Mouse (Mus musculus) heart, postnatal 0 days (tissue): ENCODE data around the gene Tnfrsf12a. TPM values are rescaled to one million over a fixed set of nuclear protein-coding genes. Genes with fewer than 3 reads are reported as not detected.
A peak's percentile ranks its signal among the peaks of the same experiment; 100 is the strongest.

ENCODE experiments used
- ATAC-seq: fragments of 200-750 bp; cut with Nextera tagmentation; 2 replicates; pipeline ENCODE4 v1.8.0; 2017; ENCODE audit warnings: low read depth, moderate number of reproducible peaks, moderate library complexity; ENCODE audit not compliant: insufficient read depth
- DNase-seq: peaks from one replicate; pipeline ENCODE4 v3.0.0-alpha.2; 2016; ENCODE audit warnings: low spot score
- H3K27ac ChIP-seq: fragments of 300-500 bp; sonication (generic); 2 replicates; pipeline ENCODE4 v1.5.1; 2014; ENCODE audit warnings: low read depth, mild to moderate bottlenecking
- H3K27me3 ChIP-seq: fragments of 300-500 bp; sonication (generic); 2 replicates; pipeline ENCODE4 v1.6.1; 2014; ENCODE audit warnings: low read length, mixed read lengths; ENCODE audit not compliant: control insufficient read depth, insufficient read depth
- H3K36me3 ChIP-seq: fragments of 300-500 bp; sonication (generic); replicated peaks from 2 replicates; pipeline ENCODE4 v1.6.1; 2014; ENCODE audit warnings: low read length, mixed read lengths; ENCODE audit not compliant: control insufficient read depth, insufficient read depth
- H3K4me1 ChIP-seq: fragments of 300-500 bp; sonication (generic); 2 replicates; pipeline ENCODE4 v1.6.1; 2014; ENCODE audit warnings: antibody characterized with exemption; ENCODE audit not compliant: control insufficient read depth, insufficient read depth
- H3K4me2 ChIP-seq: fragments of 300-500 bp; sonication (generic); 2 replicates; pipeline ENCODE4 v1.6.1; 2014; ENCODE audit warnings: low read depth, mild to moderate bottlenecking, low read length, moderate library complexity
- H3K4me3 ChIP-seq: fragments of 300-500 bp; sonication (generic); 2 replicates; pipeline ENCODE4 v1.5.1; 2014; ENCODE audit warnings: low read depth, low read length
- H3K9ac ChIP-seq: fragments of 300-500 bp; sonication (generic); replicated peaks from 2 replicates; pipeline ENCODE4 v1.6.1; 2014; ENCODE audit warnings: low read depth, low read length, mixed read lengths
- H3K9me3 ChIP-seq: fragments of 300-500 bp; sonication (generic); replicated peaks from 2 replicates; pipeline ENCODE4 v1.6.1; 2016; ENCODE audit warnings: low read length; ENCODE audit not compliant: control insufficient read depth
- CTCF ChIP-seq: IDR thresholded peaks from 2 replicates; pipeline ENCODE4 v1.5.1; 2016; ENCODE audit warnings: antibody characterized with exemption, control low read depth, low read depth
- EP300 ChIP-seq: IDR thresholded peaks from 2 replicates; pipeline ENCODE4 v1.6.1; 2016; ENCODE audit warnings: antibody characterized with exemption, low read depth
- WGBS: fragments of 180-500 bp; shearing (Covaris S2); extraction: QIAGEN DNeasy Blood & Tissue Kit; methylation state at CpG from one replicate; pipeline ENCODE4 v1.1.7; 2014; 5-methylcytosine and 5-hydroxymethylcytosine counted together
- polyA plus RNA-seq: library from polyadenylated mRNA; unstranded; fragments of >200 nt; fragmentation: Nextera tagmentation; extraction: Ambion mirVana; gene quantifications from 2 replicates; pipeline ENCODE4 v1.2.1, GENCODE M21; 2015
- total RNA-seq: library from RNA; depleted of rRNA; stranded (reverse); fragments of >200 nt; gene quantifications from 2 replicates; pipeline ENCODE4 v1.2.3, GENCODE M21; 2014; ENCODE audit warnings: low replicate concordance

Tnfrsf12a gene
- total and polyA plus RNA-seq, 2 experiments from 2014 or later, result 160 to 275 TPM

DNA sequence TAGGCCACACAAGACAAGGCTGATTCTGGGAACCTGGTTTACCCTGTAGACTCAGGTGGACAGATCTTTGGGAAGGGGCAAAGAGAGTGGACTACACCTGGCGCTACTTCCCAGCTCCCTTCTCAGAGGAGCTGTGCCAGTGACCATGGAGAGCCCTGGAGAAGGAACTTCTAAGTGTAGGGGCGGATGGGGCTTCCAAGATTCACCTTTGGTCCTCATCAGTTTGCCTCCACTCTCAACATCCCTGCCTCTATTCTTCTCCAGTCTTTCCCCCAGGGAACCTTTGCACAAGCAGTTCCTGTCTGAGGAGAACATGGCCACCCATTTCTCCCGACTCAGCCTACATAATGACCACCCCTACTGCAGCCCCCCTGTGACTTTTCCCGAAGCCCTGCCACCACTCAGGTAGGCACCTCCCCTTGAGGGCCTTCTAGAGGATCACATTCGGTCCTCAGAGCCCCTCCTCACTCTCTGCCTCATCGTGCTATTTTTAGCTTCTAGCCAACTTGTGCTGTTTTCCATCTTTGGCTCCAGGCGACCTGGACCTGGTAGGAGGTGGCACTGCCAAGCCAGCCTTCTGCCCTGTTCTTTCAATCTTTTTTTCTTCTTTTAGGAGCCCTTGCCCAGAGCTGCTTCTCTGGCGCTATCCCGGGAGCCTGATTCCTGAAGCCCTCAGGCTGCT is 2.9 kb downstream of the Tnfrsf12a start:
- H3K27ac ChIP-seq, result peak overlapping the region; percentile 97
- H3K9ac ChIP-seq, result peak overlapping the region; percentile 87
- H3K4me1 ChIP-seq, result peaks cover 27% of the 10 kb centered on the region; the same call in 1 of the 2 replicates
- H3K36me3 ChIP-seq, result peaks cover 16% of the 10 kb centered on the region
- peak overlapping the region; percentile 69 for H3K4me3 ChIP-seq
- WGBS, result 16% methylated on average over 9 of the region's 9 CpGs
- H3K9me3 ChIP-seq, result no peaks in the 10 kb centered on the region
- DNase-seq, result peak; percentile 74
- peaks cover 14% of the 10 kb centered on the region for H3K27me3 ChIP-seq
- TF ChIP-seq CTCF (no peak), EP300 (0 out of 2 replicates have a peak, but pooled peaks have one; percentile 6)
- peak; percentile 19 for ATAC-seq
- peak overlapping the region; percentile 80 for H3K4me2 ChIP-seq

DNA sequence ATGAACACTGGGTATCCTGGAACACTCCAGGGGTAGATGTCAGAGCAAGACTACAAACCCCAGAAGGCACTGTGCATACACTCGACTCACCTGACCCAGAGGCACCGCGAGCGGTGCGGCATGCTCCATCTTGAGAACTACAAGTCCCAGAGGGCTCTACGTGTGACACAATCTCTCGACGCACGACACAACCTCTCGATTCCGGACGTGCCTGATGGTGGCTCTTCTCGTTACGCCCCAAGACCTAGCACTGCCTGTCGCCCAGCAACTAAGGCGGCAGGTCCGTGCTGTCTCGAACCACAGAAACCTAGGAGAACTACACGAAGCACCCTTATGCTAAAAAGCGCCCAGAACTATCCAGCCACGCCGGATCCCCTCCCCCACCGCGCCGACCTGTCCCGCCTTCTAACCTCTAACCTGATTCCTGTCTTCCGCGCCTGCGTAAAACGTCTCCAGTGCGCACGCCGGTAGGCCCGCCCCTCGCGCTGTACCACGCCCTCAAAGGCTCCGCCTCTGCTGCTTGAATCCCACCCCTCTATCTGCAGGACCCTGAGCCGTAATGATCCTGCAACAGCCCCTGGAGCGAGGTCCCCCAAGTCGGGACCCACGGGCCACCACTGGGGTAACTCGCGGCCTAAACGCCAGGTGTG is 3.7 kb downstream of the Tnfrsf12a start, which contains the start of the genes Hcfc1r1 and Thoc6:
Gene Hcfc1r1, plus strand, starts transcription at position 173 of the 650 bp plus-strand sequence.
Gene Thoc6, minus strand, starts transcription at position 459 of the 650 bp plus-strand sequence.
- peak; percentile 98 for DNase-seq
- ATAC-seq, result peak; percentile 87
- TF ChIP-seq EP300, result peak; percentile 94
- TF ChIP-seq CTCF, result no peak

DNA sequence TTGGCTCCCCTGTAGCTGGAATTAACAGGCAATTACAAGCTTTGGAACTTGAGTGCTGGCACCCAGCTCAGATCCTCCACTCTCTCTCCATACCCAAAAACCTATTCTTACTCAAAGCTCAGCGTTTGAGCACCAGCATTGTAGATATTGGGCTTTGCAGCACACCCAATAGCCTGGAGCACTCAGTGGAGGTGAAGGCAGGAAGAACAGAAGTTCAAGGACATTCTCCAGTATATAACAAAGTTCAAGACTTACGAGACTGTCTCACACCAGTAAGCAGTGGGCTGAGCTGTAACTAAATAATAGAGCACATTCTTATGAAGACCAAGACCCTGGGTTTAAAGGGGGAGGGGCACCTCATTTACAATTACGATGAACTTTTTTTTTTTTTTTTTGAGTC is 4.5 kb downstream of the Tnfrsf12a start:
- ATAC-seq, result no peak

More for the DNA sequence above, 3.7 kb downstream of the Tnfrsf12a start, which contains the start of the genes Hcfc1r1 and Thoc6:
- Histone ChIP-seq H3K27ac (peak within 1 kb of the TSS; percentile 97), H3K27me3 (peaks cover 6% of the 10 kb centered on the region; the same call in 1 of the 2 replicates), H3K9me3 (no peaks in the 10 kb centered on the region), H3K4me2 (peak within 1 kb of the TSS; percentile 80), H3K4me1 (peaks cover 24% of the 10 kb centered on the region; the same call in 1 of the 2 replicates), H3K4me3 (peak within 1 kb of the TSS; percentile 69), H3K9ac (peak within 1 kb of the TSS; percentile 87), H3K36me3 (peaks cover 25% of the 10 kb centered on the region)
- under 1% methylated on average over 45 of the region's 45 CpGs for WGBS

DNA sequence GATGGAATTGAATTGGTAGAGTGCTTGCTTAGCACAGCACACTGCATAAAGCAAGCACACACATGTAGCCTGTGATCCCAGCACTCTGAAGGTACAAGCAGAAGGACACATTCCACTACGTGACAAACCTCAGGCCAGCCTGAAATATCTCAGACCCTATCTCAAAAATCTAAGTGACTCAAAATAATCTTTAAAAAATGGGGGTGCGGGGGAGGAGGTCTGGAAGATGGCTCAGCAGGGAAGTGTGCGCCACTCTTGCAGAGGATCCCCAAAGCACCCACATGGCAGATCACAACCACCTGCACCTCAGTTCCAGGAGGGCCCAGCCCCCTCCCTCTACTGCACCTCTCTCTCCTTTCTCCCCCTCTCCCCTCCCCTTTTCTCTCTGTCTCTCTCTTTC is 5.7 kb downstream of the Tnfrsf12a start:
- Histone ChIP-seq H3K9me3 (no peaks in the 10 kb centered on the region), H3K4me2 (no peak overlapping the region), H3K4me3 (no peak overlapping the region), H3K9ac (no peak overlapping the region), H3K4me1 (peaks cover 24% of the 10 kb centered on the region; the same call in 1 of the 2 replicates), H3K27ac (no peak overlapping the region), H3K36me3 (peaks cover 45% of the 10 kb centered on the region), H3K27me3 (no peaks in the 10 kb centered on the region)
- DNase-seq, result no peak
- WGBS, result 87% methylated on average over 3 of the region's 3 CpGs
- ATAC-seq, result no peak
- TF ChIP-seq EP300, result no peak
- no peak for TF ChIP-seq CTCF

More for the DNA sequence above, 4.5 kb downstream of the Tnfrsf12a start:
- no peak overlapping the region for H3K27ac ChIP-seq
- H3K4me3 ChIP-seq, result peak overlapping the region; percentile 69
- TF ChIP-seq CTCF (no peak), EP300 (no peak)
- H3K9me3 ChIP-seq, result no peaks in the 10 kb centered on the region
- H3K4me2 ChIP-seq, result peak overlapping the region; percentile 80
- no peaks in the 10 kb centered on the region for H3K27me3 ChIP-seq
- peaks cover 24% of the 10 kb centered on the region; the same call in 1 of the 2 replicates for H3K4me1 ChIP-seq
- no peak for DNase-seq
- 56% methylated on average over 3 of the region's 3 CpGs for WGBS
- no peak overlapping the region for H3K9ac ChIP-seq
- peaks cover 32% of the 10 kb centered on the region for H3K36me3 ChIP-seq

DNA sequence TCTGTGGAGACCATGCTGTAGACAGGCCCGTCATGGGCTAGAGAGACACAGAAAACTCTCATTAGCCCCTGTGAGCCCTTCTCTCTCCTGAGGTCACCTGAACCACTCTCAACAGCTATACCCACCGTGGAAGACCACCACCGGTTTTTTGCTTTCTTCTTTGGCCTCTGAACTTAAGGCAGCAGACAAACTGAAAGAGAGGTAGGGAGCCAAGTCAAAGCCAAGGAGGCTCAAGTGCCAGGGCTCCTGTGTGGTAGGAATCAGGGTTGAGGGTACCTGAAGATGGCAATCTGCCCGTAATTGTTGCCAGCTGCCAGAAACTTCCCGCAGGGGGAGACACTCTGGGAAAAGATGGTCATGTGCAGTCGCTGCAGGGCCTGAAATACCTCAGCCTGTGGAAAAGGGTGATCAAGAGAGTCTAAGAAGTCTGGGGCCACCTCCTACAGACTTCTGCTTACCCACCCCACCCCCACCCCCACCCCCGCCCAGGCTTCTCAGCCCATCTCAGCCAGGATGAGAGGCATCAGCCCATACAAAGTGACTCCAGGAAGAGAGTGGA is 6.7 kb downstream of the Tnfrsf12a start:
- H3K4me1 ChIP-seq, result peaks cover 17% of the 10 kb centered on the region; the same call in 1 of the 2 replicates
- 89% methylated on average over 7 of the region's 7 CpGs for WGBS
- H3K9ac ChIP-seq, result no peak overlapping the region
- no peak overlapping the region for H3K4me3 ChIP-seq
- ATAC-seq, result no peak
- H3K36me3 ChIP-seq, result peaks cover 51% of the 10 kb centered on the region
- no peaks in the 10 kb centered on the region for H3K9me3 ChIP-seq
- TF ChIP-seq EP300 (no peak), CTCF (no peak)
- no peaks in the 10 kb centered on the region for H3K27me3 ChIP-seq
- H3K27ac ChIP-seq, result no peak overlapping the region
- DNase-seq, result no peak
- H3K4me2 ChIP-seq, result no peak overlapping the region
